In the genomic region with DNA sequence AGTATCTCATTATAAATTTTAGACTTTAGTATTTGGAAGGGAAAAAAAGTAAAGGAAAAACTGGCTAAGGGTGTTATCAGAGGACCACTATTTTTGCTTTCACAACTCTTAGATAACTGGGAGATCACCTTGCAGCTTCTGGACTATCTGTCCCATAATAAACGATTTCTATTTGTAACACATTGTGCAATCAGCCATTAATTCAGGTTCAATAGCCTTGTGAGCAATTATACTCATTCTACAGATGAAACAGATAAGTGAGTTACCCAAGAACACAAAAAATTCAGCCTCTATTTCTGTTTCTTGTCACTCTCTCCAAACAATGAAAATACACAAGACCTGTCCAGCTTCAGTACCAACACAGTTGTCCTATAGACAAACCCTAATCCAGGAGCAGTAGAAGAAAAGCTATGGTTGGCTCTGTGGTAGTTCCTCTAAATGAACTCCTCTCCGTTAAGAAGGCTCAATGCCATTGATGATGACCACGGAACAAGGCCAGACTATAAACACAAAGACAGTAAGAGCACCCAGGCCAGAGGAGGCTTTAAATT, we compare ENCODE assay signal across 9 mouse cellular contexts. TPM values are rescaled to one million over a fixed set of nuclear protein-coding genes. Genes with fewer than 3 reads are reported as not detected.
DNase-seq lines count a peak whose midpoint lies in the region; ATAC-seq and TF ChIP-seq lines count a peak whose summit lies in the region.
"Had no signal": no experiment of that assay in that cellular context is flagged by ENCODE, and none has a peak within 500 bp of the region (broad histone marks: within the 10 kb centered on the region; RNA-seq: fewer than 3 reads in every experiment).

No protein-coding gene starts in this region.

- peaks cover 7% of the 10 kb centered on the region; the same call in 1 of the 2 replicates for H3K4me1 ChIP-seq in heart, postnatal 0 days (ENCODE audit: control insufficient read depth, insufficient read depth)
- no peaks in the 10 kb centered on the region; the same call in 1 of the 2 replicates for H3K4me1 ChIP-seq in cortical plate, adult 2 months (ENCODE audit: control insufficient read depth, insufficient read depth, low read length)
- H3K4me1 ChIP-seq in hindbrain, embryonic 14.5 days (replicated peaks; ENCODE audit: control insufficient read depth, insufficient read depth, low read length): peaks cover 11% of the 10 kb centered on the region; the same call in 1 of the 2 replicates
- peaks cover 16% of the 10 kb centered on the region for H3K4me1 ChIP-seq in midbrain, embryonic 13.5 days (replicated peaks)

- H3K9me3 ChIP-seq in heart, postnatal 0 days (replicated peaks; ENCODE audit: control insufficient read depth, low read length): no peaks in the 10 kb centered on the region
- no peaks in the 10 kb centered on the region for H3K9me3 ChIP-seq in hindbrain, embryonic 14.5 days (ENCODE audit: control insufficient read depth, low read length)
- H3K9me3 ChIP-seq in midbrain, embryonic 13.5 days: no peaks in the 10 kb centered on the region
- H3K9me3 ChIP-seq: liver, embryonic 15.5 days had no signal

- H3K27ac ChIP-seq in heart, postnatal 0 days (ENCODE audit: low read depth): no peak overlapping the region
- no peak overlapping the region for H3K27ac ChIP-seq in cortical plate, adult 2 months (ENCODE audit: insufficient read depth, low read length)
- no peak overlapping the region for H3K27ac ChIP-seq in hindbrain, embryonic 14.5 days
- no peak overlapping the region for H3K27ac ChIP-seq in midbrain, embryonic 13.5 days
- H3K27ac ChIP-seq: liver, embryonic 15.5 days had no signal

- no peaks in the 10 kb centered on the region for H3K36me3 ChIP-seq in heart, postnatal 0 days (replicated peaks; ENCODE audit: control insufficient read depth, insufficient read depth, low read length)
- no peaks in the 10 kb centered on the region for H3K36me3 ChIP-seq in hindbrain, embryonic 14.5 days (replicated peaks; ENCODE audit: control insufficient read depth, insufficient read depth)
- no peaks in the 10 kb centered on the region for H3K36me3 ChIP-seq in midbrain, embryonic 13.5 days
- H3K36me3 ChIP-seq: liver, embryonic 15.5 days had no signal

- H3K4me2 ChIP-seq in heart, postnatal 0 days (ENCODE audit: low read depth, low read length): peak overlapping the region; percentile 71; the same call in 1 of the 2 replicates
- peak overlapping the region; percentile 58 for H3K4me2 ChIP-seq in hindbrain, embryonic 14.5 days (replicated peaks)
- H3K4me2 ChIP-seq in midbrain, embryonic 13.5 days (replicated peaks): peak overlapping the region; percentile 58

- TF ChIP-seq EP300 in heart, postnatal 0 days (IDR thresholded peaks at IDR 0.05; ENCODE audit: low read depth): no peak

- H3K9ac ChIP-seq in heart, postnatal 0 days (replicated peaks; ENCODE audit: low read depth, low read length): no peak overlapping the region
- H3K9ac ChIP-seq in hindbrain, embryonic 14.5 days: no peak overlapping the region
- H3K9ac ChIP-seq in midbrain, embryonic 13.5 days (replicated peaks): peak overlapping the region; percentile 71; the same call in 1 of the 2 replicates

- 67% methylated on average over 3 of the region's 3 CpGs for WGBS in heart, postnatal 0 days
- 75% methylated on average over 3 of the region's 3 CpGs for WGBS in hindbrain, embryonic 14.5 days
- 72% methylated on average over 3 of the region's 3 CpGs for WGBS in midbrain, embryonic 13.5 days

- H3K27me3 ChIP-seq in heart, postnatal 0 days (ENCODE audit: control insufficient read depth, insufficient read depth, low read length): no peaks in the 10 kb centered on the region
- H3K27me3 ChIP-seq in hindbrain, embryonic 14.5 days (ENCODE audit: control insufficient read depth, insufficient read depth, low read length): no peaks in the 10 kb centered on the region
- no peaks in the 10 kb centered on the region for H3K27me3 ChIP-seq in midbrain, embryonic 13.5 days

- H3K4me3 ChIP-seq in heart, postnatal 0 days (ENCODE audit: low read depth, low read length): no peak overlapping the region
- H3K4me3 ChIP-seq in cortical plate, adult 2 months (ENCODE audit: insufficient read depth, low read length): peak overlapping the region; percentile 91; the same call in 1 of the 2 replicates
- peak overlapping the region; percentile 49; the same call in 1 of the 2 replicates for H3K4me3 ChIP-seq in hindbrain, embryonic 14.5 days (replicated peaks; ENCODE audit: low read length)
- peak overlapping the region; percentile 57 for H3K4me3 ChIP-seq in midbrain, embryonic 13.5 days (replicated peaks)

- no peak for DNase-seq in heart, postnatal 0 days (ENCODE audit: low spot score)
- no peak for DNase-seq in heart, adult 18-20 months
- DNase-seq in hindbrain, embryonic 14.5 days (ENCODE audit: low spot score): no peak
- no peak for DNase-seq in c-Kit-positive CD71-positive TER-119-positive erythroid progenitor cells, embryonic 14.5 days (ENCODE audit: low spot score)
- DNase-seq in retina, embryonic 14.5 days (ENCODE audit: low spot score): no peak

- no peak for TF ChIP-seq CTCF in heart, postnatal 0 days (IDR thresholded peaks at IDR 0.05; ENCODE audit: low read depth)
- TF ChIP-seq CTCF in cortical plate, adult 2 months (IDR thresholded peaks at IDR 0.05; ENCODE audit: extremely low read depth, insufficient read depth, low read length): no peak

- no peak for TF ChIP-seq POLR2A in cortical plate, adult 2 months (IDR thresholded peaks at IDR 0.05; ENCODE audit: extremely low read depth, insufficient read depth, low read length)

- no peak for ATAC-seq in heart, postnatal 0 days (ENCODE audit: insufficient read depth, low read depth)
- no peak for ATAC-seq in hindbrain, embryonic 14.5 days (ENCODE audit: low FRiP score)
- no peak for ATAC-seq in midbrain, embryonic 13.5 days
- no peak for ATAC-seq in megakaryocyte progenitor cell, adult 5-6 weeks (replicated peaks; ENCODE audit: poor library complexity)

RNA-seq across cellular contexts. Expression of a gene that starts 1.7 kb away (rescaled TPM):
- 15.2 and 43.5 TPM in 2 replicates for total RNA-seq in heart, postnatal 0 days (2014; rRNA removed; ENCODE audit: low replicate concordance)
- 22.5 and 24.5 TPM in 2 replicates for polyA plus RNA-seq in heart, postnatal 0 days (2015; fragmentation: Nextera tagmentation; extraction: Ambion mirVana)
- total RNA-seq in heart, adult 18-20 months (2021): 10 to 100 TPM; 22.9 to 24.1 TPM
- polyA plus RNA-seq in cortical plate, adult 2 months (2012; rRNA removed): 44.9 and 49.3 TPM in 2 replicates
- polyA plus RNA-seq in hindbrain, embryonic 14.5 days (2014; fragmentation: Nextera tagmentation; extraction: Ambion mirVana): 48.1 and 54.4 TPM in 2 replicates
- 47.3 and 50.3 TPM in 2 replicates for polyA plus RNA-seq in midbrain, embryonic 13.5 days (2015; fragmentation: Nextera tagmentation; extraction: Ambion mirVana)
- 35.5 and 43.8 TPM in 2 replicates for total RNA-seq in megakaryocyte progenitor cell, adult 5-6 weeks (2015)
- 15.1 and 15.9 TPM in 2 replicates for total RNA-seq in megakaryocyte progenitor cell, adult 5-6 weeks (2017)
